Mouse (Mus musculus) adrenal gland, postnatal 25 days (tissue): Measurements from ENCODE around the gene Tex9. TPM values are rescaled to one million over a fixed set of nuclear protein-coding genes. Genes with fewer than 3 reads are reported as not detected.
"Not testable (repeated sequence)": the region's sequence is repeated elsewhere in the genome, so short reads cannot be mapped to it uniquely, and the experiment has no call there.

Experiments used
- DNase-seq: peaks from one replicate; pipeline ENCODE4 v3.0.0; 2021; ENCODE audit warnings: mixed read lengths
- total RNA-seq: library from RNA; stranded (reverse); gene quantifications from 2 replicates; pipeline ENCODE4 v1.2.3, GENCODE M21; 2021

The Tex9 gene
- total RNA-seq, 1 experiment from 2014 or later = 11.0 TPM

- DNase-seq = no peak
These were observed 12.7 kb downstream of the Tex9 start for GRCm38 (mm10) chr9:72479276-72479675.

DNA sequence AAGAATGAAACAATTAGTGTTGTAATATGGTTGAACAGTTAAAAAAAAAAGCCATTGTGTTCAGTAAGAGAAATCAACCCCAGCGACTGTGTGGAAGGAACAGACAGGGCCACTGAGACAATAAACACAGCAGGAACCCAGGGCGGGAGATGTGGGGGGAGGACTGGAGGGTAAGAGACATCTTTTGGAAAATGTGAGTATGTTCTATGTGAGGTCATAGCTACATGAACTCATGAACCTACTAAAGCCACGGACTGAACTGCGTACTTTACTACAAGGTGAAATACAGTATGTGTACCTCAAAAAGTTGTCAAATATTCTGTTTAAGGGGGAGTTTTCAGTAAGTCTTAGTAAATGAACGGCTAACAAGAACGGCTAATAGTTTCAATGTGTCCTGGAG lies 14.7 kb downstream of the Tex9 start:
- no peak for DNase-seq

- DNase-seq = no peak
These were observed 16.5 kb downstream of the Tex9 start for GRCm38 (mm10) chr9:72475511-72475910.

- no peak for DNase-seq
These were observed 22.2 kb downstream of the Tex9 start for GRCm38 (mm10) chr9:72469851-72470250.

GRCm38 (mm10) chr9:72468616-72469015 lies 23.4 kb downstream of the Tex9 start:
- no peak for DNase-seq

DNA sequence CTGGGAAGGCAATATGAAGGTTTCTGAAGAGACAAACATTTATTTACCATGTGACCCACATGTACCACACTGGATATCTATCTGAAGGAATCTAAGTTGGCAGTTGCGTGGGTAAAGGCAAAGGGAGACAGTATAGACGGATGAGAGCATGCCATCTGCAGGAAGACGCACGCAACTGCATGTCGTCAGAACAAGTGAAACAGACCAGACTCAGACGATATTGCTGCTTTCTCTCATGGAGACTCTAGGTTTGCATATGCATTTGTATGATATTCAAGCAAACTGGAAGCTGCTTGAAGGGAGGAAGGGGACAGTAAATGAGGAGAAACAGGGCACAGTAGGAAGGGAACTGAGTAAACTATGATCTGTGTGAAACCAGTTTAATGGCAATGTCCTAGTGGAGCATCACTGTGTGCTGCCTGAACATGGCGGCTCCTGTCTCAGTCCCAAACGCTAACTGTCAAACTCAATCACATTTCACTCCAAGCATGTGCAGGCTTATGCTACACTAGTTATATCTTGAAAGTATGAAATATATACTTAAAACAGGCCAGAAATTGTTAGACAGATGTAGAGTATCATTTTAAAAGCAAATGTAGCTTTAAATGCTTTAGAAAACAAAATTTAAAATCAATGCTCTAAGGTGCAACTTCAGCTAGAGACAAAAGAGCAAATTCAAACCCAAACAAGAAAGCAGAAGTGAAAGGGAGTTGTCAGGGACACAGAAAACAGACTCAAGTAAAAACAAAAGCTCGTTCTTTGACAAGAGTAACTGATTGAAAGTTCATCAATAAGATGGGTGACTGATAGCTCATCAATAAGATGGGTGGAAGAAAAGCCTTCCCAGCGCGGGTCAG lies 24.2 kb downstream of the Tex9 start:
- DNase-seq = no peak

DNA sequence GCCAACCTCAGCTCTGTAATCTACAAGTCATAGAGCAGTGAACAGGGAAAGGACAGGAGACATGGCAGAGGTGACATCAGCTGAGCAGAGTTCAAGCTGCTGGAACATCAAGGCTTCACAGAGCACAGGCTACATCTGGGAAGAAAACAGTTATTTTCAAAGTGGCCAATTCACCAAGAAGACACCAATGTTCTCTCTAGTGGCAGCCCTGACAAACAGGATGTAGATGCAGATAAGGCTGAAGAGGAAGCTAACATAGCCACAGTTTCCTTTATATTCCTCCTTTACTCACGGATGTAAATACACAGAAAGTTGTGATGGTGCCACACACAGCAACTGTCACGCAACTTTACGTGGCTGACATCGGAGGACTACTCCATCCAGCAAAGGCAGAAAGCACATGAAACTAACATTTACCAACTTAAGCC lies 26.2 kb downstream of the Tex9 start:
- DNase-seq = no peak

GRCm38 (mm10) chr9:72464806-72465205 lies 27.2 kb downstream of the Tex9 start:
- no peak for DNase-seq

GRCm38 (mm10) chr9:72462427-72462826 lies 29.6 kb downstream of the Tex9 start:
- no peak for DNase-seq

GRCm38 (mm10) chr9:72460767-72461166 lies 31.2 kb downstream of the Tex9 start:
- no peak for DNase-seq

DNA sequence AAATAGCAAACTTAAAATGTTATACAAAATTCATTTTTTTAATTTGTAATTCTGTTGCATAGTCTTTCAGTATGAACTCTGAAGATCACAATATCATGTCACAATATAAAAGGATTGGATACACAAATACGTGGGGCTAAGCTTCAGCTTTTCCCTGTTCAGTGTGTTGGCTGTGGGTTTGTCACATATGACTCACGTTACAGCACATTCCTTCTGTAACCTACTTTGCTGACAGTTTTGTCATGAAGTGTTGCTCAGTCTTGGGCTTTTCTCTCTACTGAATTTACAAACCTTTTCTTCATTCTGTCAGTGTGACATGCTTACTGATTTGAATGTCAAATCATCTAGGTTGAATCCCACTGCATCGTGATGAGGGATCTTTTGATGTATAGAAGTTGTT lies 32.3 kb downstream of the Tex9 start:
- no peak for DNase-seq

- DNase-seq = peak; percentile 57
These were observed 33.8 kb downstream of the Tex9 start for GRCm38 (mm10) chr9:72458233-72458632.

- no peak for DNase-seq
These were observed 35.6 kb downstream of the Tex9 start for GRCm38 (mm10) chr9:72456374-72456773.

GRCm38 (mm10) chr9:72454281-72454680 lies 37.7 kb downstream of the Tex9 start:
- not testable (repeated sequence) for DNase-seq

GRCm38 (mm10) chr9:72451111-72451510 lies 40.9 kb downstream of the Tex9 start:
- no peak for DNase-seq

GRCm38 (mm10) chr9:72450363-72450762 lies 41.6 kb downstream of the Tex9 start:
- no peak for DNase-seq

- DNase-seq = no peak
These were observed 42.2 kb downstream of the Tex9 start for GRCm38 (mm10) chr9:72449841-72450240.

- peak; percentile 25 for DNase-seq
These were observed 42.6 kb downstream of the Tex9 start for GRCm38 (mm10) chr9:72449367-72449766.

GRCm38 (mm10) chr9:72448026-72448425 lies 44.0 kb downstream of the Tex9 start:
- DNase-seq = peak; percentile 61

DNA sequence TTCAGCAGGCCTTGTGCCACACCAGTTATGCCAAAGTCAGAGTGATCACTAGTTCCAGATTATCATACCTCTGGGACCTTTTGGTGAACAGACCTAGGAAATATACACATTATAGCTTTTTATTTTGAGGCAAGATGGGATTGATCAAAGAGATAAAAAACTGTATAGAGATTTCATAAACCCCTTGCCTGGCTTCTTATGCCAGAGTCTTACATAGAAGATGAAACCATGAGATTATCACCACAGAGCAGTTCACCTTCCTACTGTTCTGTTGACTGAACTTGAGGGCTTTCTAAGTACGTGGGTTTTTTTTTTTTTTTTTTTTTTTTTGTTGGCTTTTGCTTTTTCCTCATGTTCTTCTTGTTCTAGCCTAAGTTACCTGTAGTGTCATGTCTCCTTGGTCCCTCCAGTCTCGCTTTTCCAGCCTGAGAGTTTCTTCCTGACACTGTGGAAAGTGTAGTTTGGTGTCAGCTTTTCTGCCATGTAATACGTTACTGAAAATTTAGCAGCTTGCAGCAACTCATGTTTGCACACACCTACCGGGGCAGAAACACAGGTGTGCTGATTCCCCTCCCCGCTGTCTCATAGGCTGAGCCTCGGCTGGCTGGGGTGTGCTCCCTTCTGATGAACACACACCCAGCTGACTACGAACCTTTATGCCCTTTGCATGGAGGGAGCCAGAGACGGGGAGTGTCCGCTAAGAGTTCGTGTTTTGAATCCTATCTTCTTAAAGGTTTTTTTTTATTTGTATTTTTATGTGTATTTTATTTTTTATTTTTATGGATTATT lies 49.9 kb downstream of the Tex9 start:
- no peak for DNase-seq

DNA sequence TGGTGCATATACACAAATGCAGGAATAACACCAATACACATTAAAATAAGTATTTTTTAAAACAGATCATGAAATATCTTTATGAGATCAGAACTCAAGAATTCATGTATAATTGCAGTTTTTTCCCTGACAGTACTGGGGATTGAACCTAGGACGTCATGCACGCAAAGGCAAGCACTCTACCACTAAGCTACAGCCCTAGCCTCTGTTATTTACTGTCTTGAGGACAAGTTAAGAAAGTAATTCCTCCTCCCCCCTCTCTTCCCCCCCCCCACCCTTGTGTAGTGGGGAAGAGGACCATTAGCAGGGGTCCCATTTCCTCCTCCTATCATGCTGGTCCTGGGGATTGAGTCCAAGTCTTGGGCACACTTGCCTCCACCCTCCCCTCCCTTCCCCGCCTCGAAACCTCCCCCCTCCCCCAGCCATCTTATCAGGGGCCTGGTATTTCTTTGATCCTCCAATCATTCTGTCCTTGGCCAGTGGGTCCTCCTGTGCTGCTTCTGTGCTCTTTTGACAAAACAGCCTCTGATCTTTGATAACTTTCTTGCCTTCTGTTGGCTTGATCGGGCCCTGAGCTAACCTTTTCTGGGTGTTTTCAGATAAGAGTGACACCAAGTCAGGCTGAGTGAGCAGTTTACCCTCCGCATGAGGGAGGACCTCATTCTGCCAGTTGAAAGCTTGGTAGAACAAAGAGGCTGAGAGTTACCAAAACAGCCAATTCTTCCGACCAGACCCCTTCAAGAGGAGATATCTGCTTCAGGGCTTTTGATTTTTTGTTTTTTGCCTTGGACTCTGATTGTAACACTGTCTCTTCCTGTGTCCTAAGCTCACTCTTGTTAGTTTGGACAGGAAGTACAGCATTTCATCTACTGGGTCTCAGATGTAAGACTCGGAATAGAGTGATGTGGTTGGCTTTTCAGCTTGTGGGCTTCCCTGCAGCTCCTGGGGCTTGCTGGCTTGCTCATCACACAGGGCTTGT lies 50.8 kb downstream of the Tex9 start:
- DNase-seq = no peak

DNA sequence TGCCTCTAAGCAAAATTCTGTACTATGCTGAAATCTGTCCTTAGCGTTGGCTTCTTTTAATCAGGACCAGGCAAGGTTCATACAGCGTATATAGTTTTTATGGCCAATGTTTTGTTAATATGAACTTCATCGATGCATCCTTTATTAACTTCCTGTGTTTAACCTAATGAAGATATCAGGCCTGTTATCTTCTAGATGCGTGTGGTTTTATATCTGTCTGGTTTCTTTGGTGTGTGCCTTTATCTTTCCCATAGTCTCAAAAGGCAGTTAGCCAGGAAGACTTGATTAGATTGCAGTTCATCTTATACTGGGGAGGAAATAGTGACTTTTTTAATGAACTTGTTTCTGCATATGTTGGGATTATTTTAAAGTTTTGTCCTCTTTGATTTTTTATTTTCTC lies 51.7 kb downstream of the Tex9 start:
- DNase-seq = no peak
